Mouse (Mus musculus): ENCODE data around the gene Nop14. TPM values are rescaled to one million over a fixed set of nuclear protein-coding genes. Genes with fewer than 3 reads are reported as not detected.
A peak's percentile ranks its signal among the peaks of the same experiment; 100 is the strongest.

Gene Nop14
- polyA plus RNA-seq, 1 experiment: 41.0 TPM

DNA sequence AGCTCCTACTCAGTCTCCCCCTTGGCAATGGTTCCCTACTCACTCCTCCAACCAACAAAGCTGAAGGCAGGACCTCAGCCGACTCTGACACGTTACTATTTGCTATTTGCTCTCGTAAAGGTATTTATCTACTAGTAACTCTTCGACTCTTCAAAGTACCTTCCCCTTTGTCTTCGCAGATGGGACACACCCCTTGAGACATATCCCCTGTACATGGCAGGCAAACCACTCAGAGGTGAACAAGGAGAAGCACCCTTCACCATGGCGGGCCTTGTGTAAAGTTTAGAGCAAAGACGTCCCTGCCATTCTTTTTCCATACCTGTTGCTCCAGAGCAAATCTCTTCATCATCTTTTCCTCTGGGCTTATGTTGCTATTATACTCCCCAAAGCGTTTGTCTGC lies 2.4 kb downstream of the Nop14 start:
- no peak overlapping the region for H3K27ac ChIP-seq (ENCODE audit: insufficient read depth, low read length)
- no peak for TF ChIP-seq POLR2A (IDR thresholded peaks at IDR 0.05; ENCODE audit: low read depth, low read length)
- TF ChIP-seq CTCF (IDR thresholded peaks at IDR 0.05; ENCODE audit: borderline replicate concordance, insufficient read depth, low read length): no peak
- no peak overlapping the region for H3K4me3 ChIP-seq (ENCODE audit: insufficient read depth, low read length)
- no peaks in the 10 kb centered on the region for H3K4me1 ChIP-seq (ENCODE audit: control insufficient read depth, insufficient read depth, low read length)

DNA sequence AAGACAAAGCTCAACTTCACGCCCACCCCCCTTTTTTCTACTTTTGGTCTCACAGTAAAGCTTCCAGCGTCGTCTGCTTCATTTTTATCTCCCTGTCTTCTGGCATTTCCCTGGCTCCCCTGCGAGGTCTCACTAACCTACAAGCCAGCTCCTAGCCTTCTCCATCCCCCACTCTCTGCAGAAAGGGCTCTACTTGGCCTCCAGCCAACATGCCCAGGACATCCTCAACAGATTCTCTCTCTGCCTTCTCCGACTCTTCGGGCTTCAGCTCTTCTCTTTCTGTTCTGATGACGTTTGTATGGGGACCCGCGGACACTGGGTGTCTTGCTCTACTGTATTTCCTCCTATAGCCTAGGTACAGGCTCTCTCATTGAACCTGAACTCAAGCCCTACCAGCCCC lies 5.1 kb downstream of the Nop14 start:
- H3K4me3 ChIP-seq (ENCODE audit: insufficient read depth, low read length): no peak overlapping the region
- H3K4me1 ChIP-seq (ENCODE audit: control insufficient read depth, insufficient read depth, low read length): no peaks in the 10 kb centered on the region
- no peak overlapping the region for H3K27ac ChIP-seq (ENCODE audit: insufficient read depth, low read length)
- TF ChIP-seq POLR2A (IDR thresholded peaks at IDR 0.05; ENCODE audit: low read depth, low read length): no peak
- no peak for TF ChIP-seq CTCF (IDR thresholded peaks at IDR 0.05; ENCODE audit: borderline replicate concordance, insufficient read depth, low read length)

DNA sequence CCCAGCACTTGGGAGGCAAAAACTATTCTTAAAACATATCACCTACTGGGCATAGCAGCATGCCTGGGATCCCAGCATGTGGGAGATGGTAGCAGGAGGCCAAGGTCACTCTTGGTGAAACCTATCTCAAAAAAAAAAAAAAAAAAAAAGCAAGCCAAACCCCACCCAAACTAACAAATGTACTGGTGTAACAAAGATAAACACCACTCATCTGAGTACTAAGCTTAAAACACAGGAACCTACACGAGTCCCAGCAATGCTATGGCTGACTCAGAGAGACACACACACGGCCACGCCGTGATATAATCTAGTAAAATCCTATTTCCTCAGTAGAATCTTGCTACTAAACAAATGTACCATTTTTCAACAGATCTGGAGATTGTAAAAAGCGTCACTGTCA lies 7.0 kb downstream of the Nop14 start:
- Histone ChIP-seq H3K27ac (ENCODE audit: insufficient read depth, low read length) (no peak overlapping the region), H3K4me3 (ENCODE audit: insufficient read depth, low read length) (no peak overlapping the region), H3K4me1 (ENCODE audit: control insufficient read depth, insufficient read depth, low read length) (no peaks in the 10 kb centered on the region)
- TF ChIP-seq CTCF (IDR thresholded peaks at IDR 0.05; ENCODE audit: borderline replicate concordance, insufficient read depth, low read length) (no peak), POLR2A (IDR thresholded peaks at IDR 0.05; ENCODE audit: low read depth, low read length) (no peak)

DNA sequence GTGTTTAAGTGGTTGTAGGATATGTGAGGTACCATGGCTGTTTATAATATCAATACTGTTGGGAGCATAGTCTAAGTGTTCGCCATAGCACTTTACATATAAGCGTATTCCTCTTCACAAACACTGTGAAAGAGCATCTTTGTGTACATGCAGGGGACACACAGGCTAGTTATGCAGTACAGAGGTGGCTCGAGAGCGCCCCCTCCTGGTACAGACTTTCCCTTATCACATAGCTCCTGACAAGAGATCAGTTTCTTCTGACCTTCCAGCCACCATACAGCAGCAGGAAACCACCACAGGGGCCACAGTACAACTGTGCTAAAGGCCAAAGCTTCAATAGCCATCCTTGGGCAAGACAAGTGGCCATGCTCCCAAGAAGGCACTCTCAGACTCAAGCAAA lies 12.4 kb downstream of the Nop14 start:
- Histone ChIP-seq H3K4me3 (ENCODE audit: insufficient read depth, low read length) (no peak overlapping the region), H3K4me1 (ENCODE audit: control insufficient read depth, insufficient read depth, low read length) (peaks cover 9% of the 10 kb centered on the region; the same call in 1 of the 2 replicates), H3K27ac (ENCODE audit: insufficient read depth, low read length) (no peak overlapping the region)
- TF ChIP-seq CTCF (IDR thresholded peaks at IDR 0.05; ENCODE audit: borderline replicate concordance, insufficient read depth, low read length): peak; percentile 44; the same call in 1 of the 2 replicates
- TF ChIP-seq POLR2A (IDR thresholded peaks at IDR 0.05; ENCODE audit: low read depth, low read length): no peak

DNA sequence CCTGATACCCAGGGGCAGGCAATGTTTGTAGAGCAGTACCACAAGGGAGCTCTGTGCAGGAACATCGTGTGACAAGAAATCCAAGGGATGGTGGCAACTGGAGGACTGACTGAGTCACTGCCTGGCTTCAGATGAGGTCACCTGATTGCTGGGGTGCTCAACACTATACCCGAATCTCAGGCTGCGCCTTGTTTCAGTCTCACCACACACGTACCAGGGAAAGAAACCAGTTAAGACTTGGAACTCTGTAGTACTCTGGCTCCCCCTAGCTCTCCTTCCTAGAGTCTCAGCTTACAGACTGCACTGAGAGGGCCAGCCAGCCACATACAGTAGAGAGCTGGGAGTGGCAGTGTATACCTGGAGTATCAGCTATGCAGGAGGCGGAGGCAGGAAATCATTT lies 17.0 kb downstream of the Nop14 start:
- no peak for TF ChIP-seq CTCF (IDR thresholded peaks at IDR 0.05; ENCODE audit: borderline replicate concordance, insufficient read depth, low read length)
- no peak for TF ChIP-seq POLR2A (IDR thresholded peaks at IDR 0.05; ENCODE audit: low read depth, low read length)
- Histone ChIP-seq H3K4me3 (ENCODE audit: insufficient read depth, low read length) (no peak overlapping the region), H3K4me1 (ENCODE audit: control insufficient read depth, insufficient read depth, low read length) (peaks cover 9% of the 10 kb centered on the region; the same call in 1 of the 2 replicates), H3K27ac (ENCODE audit: insufficient read depth, low read length) (no peak overlapping the region)

DNA sequence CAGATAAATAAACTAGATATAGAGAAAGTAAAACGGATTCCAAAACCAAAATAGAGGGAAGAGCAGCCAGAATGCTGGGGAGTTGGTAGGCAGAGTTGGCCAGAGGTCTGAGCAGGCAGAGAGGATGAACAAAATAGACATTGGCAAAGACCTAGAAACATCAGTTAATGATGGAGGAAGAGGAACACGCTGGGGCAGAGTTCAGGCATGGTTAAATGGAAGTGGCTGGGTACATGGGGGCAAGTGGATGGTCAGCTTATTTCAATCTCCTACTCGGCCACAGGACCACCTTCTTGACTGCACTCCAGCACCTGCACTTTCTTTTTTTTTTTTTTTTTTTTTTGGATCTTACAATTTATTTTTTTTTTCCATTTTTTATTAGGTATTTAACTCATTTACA lies 18.0 kb downstream of the Nop14 start:
- TF ChIP-seq CTCF (IDR thresholded peaks at IDR 0.05; ENCODE audit: borderline replicate concordance, insufficient read depth, low read length) (no peak), POLR2A (IDR thresholded peaks at IDR 0.05; ENCODE audit: low read depth, low read length) (no peak)
- Histone ChIP-seq H3K4me3 (ENCODE audit: insufficient read depth, low read length) (no peak overlapping the region), H3K27ac (ENCODE audit: insufficient read depth, low read length) (no peak overlapping the region), H3K4me1 (ENCODE audit: control insufficient read depth, insufficient read depth, low read length) (peaks cover 9% of the 10 kb centered on the region; the same call in 1 of the 2 replicates)

DNA sequence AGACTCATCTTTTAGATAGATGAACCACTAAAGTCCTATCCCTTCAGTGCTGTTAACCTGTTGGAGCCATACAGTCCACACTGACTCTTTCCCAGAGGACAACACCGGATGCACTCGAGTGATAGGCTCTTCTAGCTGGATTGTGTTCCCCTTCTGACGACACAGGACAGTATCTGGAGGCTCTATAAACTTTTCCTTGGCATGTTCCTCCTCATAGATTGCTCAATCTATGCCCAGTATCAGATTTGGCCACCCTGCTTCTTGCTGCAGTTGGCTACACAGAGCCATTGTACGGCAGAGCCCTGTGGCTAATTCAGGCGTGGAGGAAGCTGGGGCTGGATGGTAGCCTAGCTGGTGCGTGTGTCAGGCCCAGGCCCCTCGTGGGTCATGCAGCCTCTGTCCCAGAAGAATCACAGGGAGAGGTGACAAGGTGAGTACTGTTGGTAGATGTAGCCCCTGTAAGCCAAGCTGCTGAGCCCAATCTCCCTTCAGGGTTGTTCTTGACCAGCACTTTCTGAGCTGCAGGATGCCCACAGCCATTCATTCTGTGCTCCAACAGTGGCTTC lies 22.3 kb downstream of the Nop14 start:
- H3K27ac ChIP-seq (ENCODE audit: insufficient read depth, low read length): no peak overlapping the region
- H3K4me3 ChIP-seq (ENCODE audit: insufficient read depth, low read length): no peak overlapping the region
- TF ChIP-seq CTCF (IDR thresholded peaks at IDR 0.05; ENCODE audit: borderline replicate concordance, insufficient read depth, low read length): no peak
- no peak for TF ChIP-seq POLR2A (IDR thresholded peaks at IDR 0.05; ENCODE audit: low read depth, low read length)

DNA sequence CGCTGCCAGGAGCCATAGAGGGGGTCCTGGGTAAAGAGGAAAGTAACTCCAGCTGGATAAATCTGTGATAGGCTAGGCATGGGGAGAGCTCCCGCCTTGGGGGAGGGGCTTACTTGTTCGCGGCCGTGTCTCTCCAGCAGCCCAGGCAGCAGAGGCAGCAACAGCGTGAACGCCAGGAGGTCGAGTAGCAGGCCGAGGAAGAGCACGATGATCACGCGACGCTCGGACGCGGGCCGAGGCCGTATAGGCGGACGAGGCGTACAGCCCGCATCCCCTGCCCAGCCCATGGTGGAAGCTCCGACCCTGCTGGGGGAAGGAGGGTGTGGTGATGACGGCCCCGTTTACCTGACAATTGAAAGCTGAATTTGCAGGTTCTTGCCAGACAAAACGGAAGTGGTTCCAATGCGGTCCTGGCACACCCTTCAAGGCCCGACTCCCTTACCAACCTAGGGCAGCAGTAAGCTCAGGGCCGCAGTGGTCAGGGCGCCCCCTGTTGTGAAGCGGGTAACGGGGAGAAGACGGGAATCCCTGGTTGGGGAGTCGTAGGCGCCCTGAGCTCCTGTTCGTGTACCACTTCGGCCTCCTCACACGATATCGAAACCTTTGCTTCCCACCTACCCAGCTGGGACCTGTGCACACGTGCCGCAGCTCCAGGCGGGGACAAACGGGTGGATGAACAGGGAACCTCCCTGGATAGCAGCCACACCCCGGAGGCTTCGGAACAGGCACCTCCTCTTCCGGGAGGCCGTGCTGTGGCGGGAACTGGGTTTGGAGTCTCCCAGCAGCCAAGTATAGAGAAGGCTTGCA lies 23.3 kb downstream of the Nop14 start, which contains the start of gene Mfsd10:
TSS of gene Mfsd10 (minus strand) at position 732 of the 807 bp plus-strand sequence.
- TF ChIP-seq CTCF (IDR thresholded peaks at IDR 0.05; ENCODE audit: borderline replicate concordance, insufficient read depth, low read length) (peak; percentile 60; the same call in 1 of the 2 replicates), POLR2A (IDR thresholded peaks at IDR 0.05; ENCODE audit: low read depth, low read length) (peak; percentile 97)
- H3K4me1 ChIP-seq (ENCODE audit: control insufficient read depth, insufficient read depth, low read length): no peaks in the 10 kb centered on the region
- H3K4me3 ChIP-seq (ENCODE audit: insufficient read depth, low read length): peak within 1 kb of the TSS; percentile 54
- peak within 1 kb of the TSS; percentile 74 for H3K27ac ChIP-seq (ENCODE audit: insufficient read depth, low read length)

More for the DNA sequence above, 22.3 kb downstream of the Nop14 start:
- H3K4me1 ChIP-seq (ENCODE audit: control insufficient read depth, insufficient read depth, low read length): no peaks in the 10 kb centered on the region

DNA sequence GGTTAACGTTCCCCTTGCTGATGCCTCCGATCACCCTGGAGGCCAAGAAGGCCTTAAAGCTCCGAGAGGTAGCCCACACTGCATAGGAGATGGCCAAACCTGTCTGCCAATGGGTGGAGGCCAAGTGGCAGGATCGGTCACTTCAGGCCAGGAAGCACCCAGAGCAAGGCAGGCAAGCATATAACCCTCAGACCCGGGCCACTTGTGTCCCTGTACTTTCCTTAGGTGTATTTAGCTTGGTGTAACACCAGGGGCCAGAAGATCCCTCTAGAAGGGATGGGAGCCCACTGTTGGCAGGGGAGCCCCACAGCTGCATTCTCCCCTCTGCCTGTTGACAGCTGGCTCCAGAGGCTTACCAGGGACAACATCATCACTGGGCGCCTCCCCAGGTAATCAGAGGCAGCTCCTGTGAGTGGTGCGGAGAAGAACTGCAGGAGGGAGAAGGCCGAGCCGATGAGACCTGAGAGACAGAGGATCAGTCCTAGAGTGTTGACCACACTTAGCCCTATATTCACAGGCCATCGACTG lies 24.2 kb downstream of the Nop14 start:
- H3K4me3 ChIP-seq (ENCODE audit: insufficient read depth, low read length): peak overlapping the region; percentile 54
- no peaks in the 10 kb centered on the region for H3K4me1 ChIP-seq (ENCODE audit: control insufficient read depth, insufficient read depth, low read length)
- no peak overlapping the region for H3K27ac ChIP-seq (ENCODE audit: insufficient read depth, low read length)
- TF ChIP-seq POLR2A (IDR thresholded peaks at IDR 0.05; ENCODE audit: low read depth, low read length) (no peak), CTCF (IDR thresholded peaks at IDR 0.05; ENCODE audit: borderline replicate concordance, insufficient read depth, low read length) (no peak)

Measured in embryonic fibroblast, embryonic 13.5 days (primary cell).